Mouse (Mus musculus) lung, adult 2 months (tissue): ENCODE data around the gene Srxn1.

Experiments used
- CTCF ChIP-seq: fragments of 200-500 bp; IDR thresholded peaks from 2 replicates; pipeline ENCODE4 v1.5.1; 2011; ENCODE audit warnings: mild to moderate bottlenecking, low read length, control low read depth; ENCODE audit not compliant: insufficient read depth
- POLR2A ChIP-seq: fragments of 200-500 bp; IDR thresholded peaks from 2 replicates; pipeline ENCODE4 v1.6.1; 2011; ENCODE audit warnings: low read depth, mild to moderate bottlenecking, control low read depth, low read length, borderline replicate concordance; ENCODE audit errors: extremely low read depth

DNA sequence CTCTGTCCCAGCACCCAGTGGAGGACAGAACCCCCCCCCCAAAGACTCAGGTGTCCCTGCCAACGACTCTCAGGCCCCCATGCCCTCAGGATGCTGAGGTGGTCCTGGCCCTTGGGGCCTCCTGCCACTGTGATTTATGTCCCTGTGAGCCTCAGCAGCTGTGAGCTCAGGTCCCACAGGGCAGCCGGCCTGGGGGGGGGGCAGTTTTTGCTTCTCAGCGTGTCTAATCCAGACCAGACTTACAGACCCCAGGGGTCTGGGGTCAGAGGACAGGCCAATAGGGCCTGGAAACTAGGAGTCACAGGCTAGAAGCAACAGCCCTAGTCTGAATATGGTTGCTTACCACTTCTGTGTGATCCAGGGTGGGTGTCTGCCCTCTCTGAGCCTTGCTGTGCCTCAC, 48.0 kb downstream of the Srxn1 start:
- TF ChIP-seq POLR2A (no peak), CTCF (no peak)
